Mouse (Mus musculus): ENCODE data around the gene Wnk2.

Gene Wnk2

GRCm38 (mm10) chr13:48990138-48990537, 157.7 kb downstream of the Wnk2 start:
- no peak for DNase-seq (ENCODE audit: low spot score in 2 of 2)
